Mouse (Mus musculus): Measurements from ENCODE around the gene Slc25a41. TPM values are rescaled to one million over a fixed set of nuclear protein-coding genes. Genes with fewer than 3 reads are reported as not detected.

The Slc25a41 gene
- polyA plus RNA-seq, 1 experiment from 2014 or later, result not detected

- peak overlapping the region; percentile 85 for H3K4me2 ChIP-seq
- peaks cover 38% of the 10 kb centered on the region for H3K36me3 ChIP-seq
- peaks cover 19% of the 10 kb centered on the region for H3K4me1 ChIP-seq
- H3K9me3 ChIP-seq, result no peaks in the 10 kb centered on the region
- 0 out of 2 replicates have a peak, but pooled peaks have one; percentile 2 for ATAC-seq (ENCODE audit: insufficient number of reproducible peaks, insufficient read depth, low FRiP score, low TSS enrichment, low read depth)
- H3K9ac ChIP-seq, result peak overlapping the region; percentile 85
- no peaks in the 10 kb centered on the region for H3K27me3 ChIP-seq
- peak overlapping the region; percentile 77 for H3K4me3 ChIP-seq
- H3K27ac ChIP-seq, result peak overlapping the region; percentile 78
- under 1% methylated on average over 19 of the region's 19 CpGs for WGBS
Observed at GRCm38 (mm10) chr17:57010911-57011235, 30.6 kb downstream of the Slc25a41 start.

- H3K9me3 ChIP-seq, result no peaks in the 10 kb centered on the region
- H3K27me3 ChIP-seq, result no peaks in the 10 kb centered on the region
- peak overlapping the region; percentile 44; the same call in 1 of the 2 replicates for H3K9ac ChIP-seq
- no peak overlapping the region for H3K4me3 ChIP-seq
- no peak overlapping the region for H3K4me2 ChIP-seq
- WGBS, result 91% methylated on average over 13 of the region's 13 CpGs
- H3K4me1 ChIP-seq, result peaks cover 15% of the 10 kb centered on the region
- 0 out of 2 replicates have a peak overlapping the region, but pooled peaks have one; percentile 45 for H3K27ac ChIP-seq
- peaks cover 74% of the 10 kb centered on the region for H3K36me3 ChIP-seq
- ATAC-seq (ENCODE audit: insufficient number of reproducible peaks, insufficient read depth, low FRiP score, low TSS enrichment, low read depth), result no peak
Observed at GRCm38 (mm10) chr17:57007137-57007905, 34.1 kb downstream of the Slc25a41 start.

- Histone ChIP-seq H3K9ac (0 out of 2 replicates have a peak overlapping the region, but pooled peaks have one; percentile 16), H3K4me1 (no peaks in the 10 kb centered on the region), H3K4me3 (no peak overlapping the region), H3K9me3 (no peaks in the 10 kb centered on the region), H3K27me3 (no peaks in the 10 kb centered on the region), H3K4me2 (no peak overlapping the region), H3K36me3 (peaks cover 84% of the 10 kb centered on the region), H3K27ac (no peak overlapping the region)
- WGBS, result 94% methylated on average over 7 of the region's 7 CpGs
- ATAC-seq (ENCODE audit: insufficient number of reproducible peaks, insufficient read depth, low FRiP score, low TSS enrichment, low read depth), result no peak
Observed at GRCm38 (mm10) chr17:57003994-57004393, 37.5 kb downstream of the Slc25a41 start.

- 79% methylated on average over 8 of the region's 8 CpGs for WGBS
- Histone ChIP-seq H3K4me2 (no peak overlapping the region), H3K9ac (no peak overlapping the region), H3K27me3 (no peaks in the 10 kb centered on the region), H3K4me1 (peaks cover 9% of the 10 kb centered on the region), H3K36me3 (peaks cover 66% of the 10 kb centered on the region), H3K4me3 (no peak overlapping the region), H3K9me3 (no peaks in the 10 kb centered on the region), H3K27ac (no peak overlapping the region)
- no peak for ATAC-seq (ENCODE audit: insufficient number of reproducible peaks, insufficient read depth, low FRiP score, low TSS enrichment, low read depth)
Observed at GRCm38 (mm10) chr17:57001228-57001627, 40.2 kb downstream of the Slc25a41 start.

- Histone ChIP-seq H3K4me3 (no peak within 1 kb of the TSS), H3K4me2 (no peak within 1 kb of the TSS), H3K9me3 (no peaks in the 10 kb centered on the region), H3K9ac (no peak within 1 kb of the TSS), H3K27me3 (no peaks in the 10 kb centered on the region), H3K27ac (no peak within 1 kb of the TSS), H3K4me1 (peaks cover 9% of the 10 kb centered on the region), H3K36me3 (peaks cover 66% of the 10 kb centered on the region)
- ATAC-seq (ENCODE audit: insufficient number of reproducible peaks, insufficient read depth, low FRiP score, low TSS enrichment, low read depth), result no peak
- WGBS, result 89% methylated on average over 9 of the region's 9 CpGs
Observed at GRCm38 (mm10) chr17:56999968-57000609, 41.4 kb downstream of the Slc25a41 start, which contains the start of gene Pspn. Pspn (minus strand) TSS chr17:57000018.

GRCm38 (mm10) chr17:56999414-56999813, 42.0 kb downstream of the Slc25a41 start:
- Histone ChIP-seq H3K36me3 (peaks cover 66% of the 10 kb centered on the region), H3K27me3 (no peaks in the 10 kb centered on the region), H3K4me3 (no peak overlapping the region), H3K9me3 (no peaks in the 10 kb centered on the region), H3K4me1 (peaks cover 9% of the 10 kb centered on the region), H3K9ac (no peak overlapping the region), H3K4me2 (no peak overlapping the region), H3K27ac (no peak overlapping the region)
- 96% methylated on average over 9 of the region's 9 CpGs for WGBS
- no peak for ATAC-seq (ENCODE audit: insufficient number of reproducible peaks, insufficient read depth, low FRiP score, low TSS enrichment, low read depth)

- peak within 1 kb of the TSS; percentile 74 for H3K27ac ChIP-seq
- peak within 1 kb of the TSS; percentile 77 for H3K9ac ChIP-seq
- no peaks in the 10 kb centered on the region for H3K9me3 ChIP-seq
- peak within 1 kb of the TSS; percentile 76 for H3K4me2 ChIP-seq
- WGBS, result under 1% methylated on average over 38 of the region's 38 CpGs
- ATAC-seq (ENCODE audit: insufficient number of reproducible peaks, insufficient read depth, low FRiP score, low TSS enrichment, low read depth), result peak; percentile 96
- peaks cover 67% of the 10 kb centered on the region for H3K36me3 ChIP-seq
- peaks cover 9% of the 10 kb centered on the region for H3K4me1 ChIP-seq
- H3K27me3 ChIP-seq, result no peaks in the 10 kb centered on the region
- H3K4me3 ChIP-seq, result peak within 1 kb of the TSS; percentile 82
Observed at GRCm38 (mm10) chr17:56997029-56997667, 44.3 kb downstream of the Slc25a41 start, which contains the start of gene Alkbh7. Alkbh7 (plus strand) TSS chr17:56997339.

GRCm38 (mm10) chr17:56996506-56996905, 44.9 kb downstream of the Slc25a41 start:
- H3K9me3 ChIP-seq, result no peaks in the 10 kb centered on the region
- peak overlapping the region; percentile 82 for H3K4me3 ChIP-seq
- no peak overlapping the region for H3K9ac ChIP-seq
- H3K27me3 ChIP-seq, result no peaks in the 10 kb centered on the region
- peaks cover 14% of the 10 kb centered on the region for H3K4me1 ChIP-seq
- WGBS, result 71% methylated on average over 2 of the region's 2 CpGs
- ATAC-seq (ENCODE audit: insufficient number of reproducible peaks, insufficient read depth, low FRiP score, low TSS enrichment, low read depth), result no peak
- peaks cover 72% of the 10 kb centered on the region for H3K36me3 ChIP-seq
- H3K27ac ChIP-seq, result no peak overlapping the region
- H3K4me2 ChIP-seq, result peak overlapping the region; percentile 76

GRCm38 (mm10) chr17:56995046-56995445, 46.4 kb downstream of the Slc25a41 start:
- WGBS, result 88% methylated on average over 8 of the region's 8 CpGs
- Histone ChIP-seq H3K27ac (no peak overlapping the region), H3K36me3 (peaks cover 66% of the 10 kb centered on the region), H3K4me1 (peaks cover 20% of the 10 kb centered on the region), H3K9me3 (no peaks in the 10 kb centered on the region), H3K4me3 (no peak overlapping the region), H3K27me3 (no peaks in the 10 kb centered on the region), H3K9ac (no peak overlapping the region), H3K4me2 (no peak overlapping the region)
- ATAC-seq (ENCODE audit: insufficient number of reproducible peaks, insufficient read depth, low FRiP score, low TSS enrichment, low read depth), result no peak

- Histone ChIP-seq H3K4me3 (peak overlapping the region; percentile 90), H3K4me1 (peaks cover 11% of the 10 kb centered on the region), H3K27me3 (no peaks in the 10 kb centered on the region), H3K27ac (no peak overlapping the region), H3K4me2 (peak overlapping the region; percentile 81), H3K9me3 (no peaks in the 10 kb centered on the region), H3K36me3 (peaks cover 43% of the 10 kb centered on the region), H3K9ac (peak overlapping the region; percentile 85)
- WGBS, result 67% methylated on average over 2 of the region's 2 CpGs
- no peak for ATAC-seq (ENCODE audit: insufficient number of reproducible peaks, insufficient read depth, low FRiP score, low TSS enrichment, low read depth)
Observed at GRCm38 (mm10) chr17:56990966-56991365, 50.5 kb downstream of the Slc25a41 start.

- Histone ChIP-seq H3K9ac (peak within 1 kb of the TSS; percentile 85), H3K9me3 (no peaks in the 10 kb centered on the region), H3K36me3 (peaks cover 36% of the 10 kb centered on the region), H3K4me2 (peak within 1 kb of the TSS; percentile 81), H3K4me1 (peaks cover 11% of the 10 kb centered on the region), H3K27ac (peak within 1 kb of the TSS; percentile 77), H3K27me3 (no peaks in the 10 kb centered on the region), H3K4me3 (peak within 1 kb of the TSS; percentile 90)
- peak; percentile 90 for ATAC-seq (ENCODE audit: insufficient number of reproducible peaks, insufficient read depth, low FRiP score, low TSS enrichment, low read depth)
- under 1% methylated on average over 52 of the region's 52 CpGs for WGBS
Observed at GRCm38 (mm10) chr17:56990115-56990746, 51.2 kb downstream of the Slc25a41 start, which contains the start of gene Clpp. Clpp (plus strand) TSS chr17:56990305.
